8 mouse cellular contexts compared by ENCODE assay signal in the genomic region with DNA sequence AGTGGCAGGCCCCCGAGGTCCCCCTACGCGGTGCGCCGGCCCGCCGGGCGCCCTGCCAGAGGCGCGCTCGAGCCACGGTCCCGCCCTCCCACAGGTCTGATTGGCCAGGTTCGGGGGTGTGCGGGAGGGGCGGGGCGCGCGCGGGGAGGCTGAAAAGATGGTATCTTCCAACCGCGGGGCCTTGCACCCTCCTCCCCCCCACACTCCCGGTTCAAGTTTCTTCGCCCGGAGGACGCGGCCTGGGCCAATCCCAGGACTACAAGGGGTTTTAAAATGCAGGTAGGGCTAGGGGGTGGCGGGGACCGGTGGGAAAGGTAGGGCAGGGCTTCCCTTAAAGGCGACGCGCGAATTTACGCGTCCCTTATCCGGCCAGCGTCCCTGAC. TPM values are rescaled to one million over a fixed set of nuclear protein-coding genes. Genes with fewer than 3 reads are reported as not detected.
DNase-seq lines count a peak whose midpoint lies in the region; ATAC-seq and TF ChIP-seq lines count a peak whose summit lies in the region.

No protein-coding gene starts in this region.

- under 1% methylated on average over 37 of the region's 37 CpGs for WGBS in forebrain, embryonic 11.5 days
- WGBS in heart, embryonic 15.5 days: under 1% methylated on average over 31 of the region's 37 CpGs
- WGBS in liver, embryonic 12.5 days (ENCODE audit: insufficient replicate concordance): 0% methylated on average over 36 of the region's 37 CpGs

- 0 out of 2 replicates have a peak overlapping the region, but pooled peaks have one; percentile 11 for H3K4me2 ChIP-seq in CH12.LX (ENCODE audit: insufficient read depth, low read depth, poor library complexity, severe bottlenecking)
- H3K4me2 ChIP-seq in forebrain, embryonic 11.5 days (ENCODE audit: low read depth, low read length, severe bottlenecking): peak overlapping the region; percentile 99
- peak overlapping the region; percentile 92 for H3K4me2 ChIP-seq in heart, embryonic 15.5 days
- H3K4me2 ChIP-seq in liver, embryonic 12.5 days: peak overlapping the region; percentile 96

- dilution Hi-C loops in CH12.LX (cut with MboI; ENCODE audit: extremely low pct_ligation_motif_present, extremely low pct_unique_long_range_greater_than_20kb, low sequenced_read_pairs): no loop called here

- H3K9ac ChIP-seq in CH12.LX (ENCODE audit: insufficient read depth, low read depth): peak overlapping the region; percentile 39; the same call in 1 of the 2 replicates
- H3K9ac ChIP-seq in forebrain, embryonic 11.5 days (ENCODE audit: low read length): peak overlapping the region; percentile 85
- H3K9ac ChIP-seq in heart, embryonic 15.5 days: peak overlapping the region; percentile 71
- H3K9ac ChIP-seq in liver, embryonic 12.5 days: peak overlapping the region; percentile 73

- no peak for TF ChIP-seq POLR2A in CH12.LX (IDR thresholded peaks at IDR 0.05; ENCODE audit: low read depth, low read length)

- no peak overlapping the region for H3K27ac ChIP-seq in CH12.LX (ENCODE audit: insufficient read depth, low read depth)
- peak overlapping the region; percentile 95 for H3K27ac ChIP-seq in forebrain, embryonic 11.5 days (ENCODE audit: low read depth, low read length)
- H3K27ac ChIP-seq in heart, embryonic 15.5 days: peak overlapping the region; percentile 65
- H3K27ac ChIP-seq in liver, embryonic 12.5 days: peak overlapping the region; percentile 49; the same call in 1 of the 2 replicates

- H3K9me3 ChIP-seq in CH12.LX (replicated peaks; ENCODE audit: low read length): no peaks in the 10 kb centered on the region
- H3K9me3 ChIP-seq in forebrain, embryonic 11.5 days (ENCODE audit: control insufficient read depth, low read length): no peaks in the 10 kb centered on the region
- H3K9me3 ChIP-seq in heart, embryonic 15.5 days (replicated peaks): no peaks in the 10 kb centered on the region
- no peaks in the 10 kb centered on the region for H3K9me3 ChIP-seq in liver, embryonic 12.5 days (replicated peaks)

- H3K27me3 ChIP-seq in CH12.LX (replicated peaks): no peaks in the 10 kb centered on the region
- H3K27me3 ChIP-seq in forebrain, embryonic 11.5 days (ENCODE audit: control insufficient read depth, insufficient read depth, low read length): no peaks in the 10 kb centered on the region
- peaks cover 4% of the 10 kb centered on the region; the same call in 1 of the 2 replicates for H3K27me3 ChIP-seq in heart, embryonic 15.5 days
- peaks cover 78% of the 10 kb centered on the region for H3K27me3 ChIP-seq in liver, embryonic 12.5 days (replicated peaks)
- no peaks in the 10 kb centered on the region for H3K27me3 ChIP-seq in splenic B cell, adult 2 months (ENCODE audit: control insufficient read depth, insufficient read depth, low read length, poor library complexity, severe bottlenecking)

- peaks cover 0 to 13% of the 10 kb centered on the region in 2 experiments for H3K36me3 ChIP-seq in CH12.LX (replicated peaks in 1 of 2; ENCODE audit: control insufficient read depth in 1 of 2, insufficient read depth in 1 of 2, low read length in 1 of 2)
- no peaks in the 10 kb centered on the region for H3K36me3 ChIP-seq in forebrain, embryonic 11.5 days (ENCODE audit: control insufficient read depth, insufficient read depth, low read length)
- H3K36me3 ChIP-seq in heart, embryonic 15.5 days: no peaks in the 10 kb centered on the region
- no peaks in the 10 kb centered on the region for H3K36me3 ChIP-seq in liver, embryonic 12.5 days
- no peaks in the 10 kb centered on the region for H3K36me3 ChIP-seq in splenic B cell, adult 2 months (ENCODE audit: control insufficient read depth, insufficient read depth, low read length, poor library complexity, severe bottlenecking)

- no peak for TF ChIP-seq CTCF in CH12.LX (conservative IDR thresholded peaks at IDR 0.05 in 1 of 2, IDR thresholded peaks at IDR 0.05 in 1 of 2; ENCODE audit: low read depth in 2 of 2, low read length in 2 of 2)

- peaks cover 5 to 48% of the 10 kb centered on the region in 2 experiments; a peak in 3 of 4 replicates for H3K4me1 ChIP-seq in CH12.LX (ENCODE audit: control insufficient read depth in 1 of 2, insufficient read depth in 2 of 2)
- peaks cover 45% of the 10 kb centered on the region for H3K4me1 ChIP-seq in forebrain, embryonic 11.5 days (replicated peaks; ENCODE audit: control insufficient read depth, insufficient read depth, low read length)
- H3K4me1 ChIP-seq in heart, embryonic 15.5 days (replicated peaks): peaks cover 59% of the 10 kb centered on the region
- H3K4me1 ChIP-seq in liver, embryonic 12.5 days: peaks cover 67% of the 10 kb centered on the region

- in situ Hi-C loops in CH12.LX (cut with MboI; ENCODE audit: low pct_ligation_motif_present, low pct_unique_long_range_greater_than_20kb, low sequenced_read_pairs): no loop called here

- no peak for TF ChIP-seq RAD21 in CH12.LX (IDR thresholded peaks at IDR 0.05; ENCODE audit: low read depth, low read length)

- ATAC-seq in forebrain, embryonic 11.5 days (replicated peaks; ENCODE audit: low FRiP score): peak; percentile 95
- peak; percentile 96 for ATAC-seq in heart, embryonic 15.5 days (replicated peaks; ENCODE audit: insufficient number of reproducible peaks, insufficient read depth, low FRiP score, low read depth)
- peak; percentile 98 for ATAC-seq in liver, embryonic 12.5 days

- peak overlapping the region; percentile 38 to 61 (median 53) for H3K4me3 ChIP-seq in CH12.LX (replicated peaks in 1 of 3; ENCODE audit: low read depth in 2 of 3, low read length in 2 of 3, poor library complexity in 1 of 3)
- peak overlapping the region; percentile 80 for H3K4me3 ChIP-seq in forebrain, embryonic 11.5 days (ENCODE audit: low read depth, low read length)
- peak overlapping the region; percentile 74 for H3K4me3 ChIP-seq in heart, embryonic 15.5 days
- peak overlapping the region; percentile 72 for H3K4me3 ChIP-seq in liver, embryonic 12.5 days

- peak; percentile 92 for DNase-seq in CH12.LX (ENCODE audit: extremely low read depth)
- DNase-seq in c-Kit-negative CD71-positive TER-119-positive erythroid progenitor cells, embryonic 14.5 days (ENCODE audit: low read depth, low spot score): peak; percentile 49
- DNase-seq in forebrain, embryonic 11.5 days (ENCODE audit: low spot score): peak; percentile 100
- DNase-seq in kidney, postnatal 14 days: peak; percentile 99
- DNase-seq in naive thymus-derived CD4-positive, alpha-beta T cell, adult 2 months (ENCODE audit: low read depth): peak; percentile 97
- peak; percentile 95 for DNase-seq in splenic B cell, adult 2 months (ENCODE audit: low read depth, low spot score)

- no peak for TF ChIP-seq EP300 in CH12.LX (IDR thresholded peaks at IDR 0.05; ENCODE audit: low read length)

- no peaks in the 10 kb centered on the region for H3K79me2 ChIP-seq in CH12.LX (replicated peaks; ENCODE audit: control insufficient read depth, extremely low read depth, insufficient read depth, poor library complexity, severe bottlenecking)

TF ChIP-seq in CH12.LX, 34 proteins besides CTCF, POLR2A, EP300 and RAD21:
- TF ChIP-seq TCF12 (IDR thresholded peaks at IDR 0.05; ENCODE audit: low read depth, low read length): no peak
- 0 out of 2 replicates have a peak, but pooled peaks have one; percentile 51 for TF ChIP-seq SIN3A (IDR thresholded peaks at IDR 0.05; ENCODE audit: low read length)
- TF ChIP-seq NRF1 (IDR thresholded peaks at IDR 0.05; ENCODE audit: low read depth, low read length): peak; percentile 52; the same call in 1 of the 2 replicates
- no peak for TF ChIP-seq MXI1 (IDR thresholded peaks at IDR 0.05; ENCODE audit: low read depth, low read length)
- no peak for TF ChIP-seq ZNF384 (IDR thresholded peaks at IDR 0.05; ENCODE audit: low read depth, low read length)
- TF ChIP-seq CHD1 (IDR thresholded peaks at IDR 0.05; ENCODE audit: low read depth, low read length): peak; percentile 96
- TF ChIP-seq CHD2 (IDR thresholded peaks at IDR 0.05; ENCODE audit: low read length): peak; percentile 50; the same call in 1 of the 2 replicates
- peak; percentile 60 for TF ChIP-seq HCFC1 (IDR thresholded peaks at IDR 0.05; ENCODE audit: low read depth, low read length)
- no peak for TF ChIP-seq MEF2A (IDR thresholded peaks at IDR 0.05; ENCODE audit: borderline replicate concordance, low read depth, low read length)
- TF ChIP-seq IRF4 (IDR thresholded peaks at IDR 0.05; ENCODE audit: low read depth, low read length): peak; percentile 58
TF ChIP-seq in CH12.LX: peak in this region for 6.

RNA-seq across cellular contexts. Expression of gene Ccdc85c, which starts 0.3 kb away (rescaled TPM):
- total RNA-seq in CH12.LX (2012; rRNA removed) (14.0 and 14.6 TPM in 2 replicates), CH12.LX (2014; rRNA removed) (14.6 and 15.2 TPM in 2 replicates)
- polyA plus RNA-seq in CH12.LX (2012; ENCODE audit: insufficient read length, low read depth): 25.1 and 32.4 TPM in 2 replicates
- 18.0 and 18.8 TPM in 2 replicates for polyA plus RNA-seq in forebrain, embryonic 11.5 days (2014; fragmentation: Nextera tagmentation; extraction: Ambion mirVana)
- 4.7 and 5.7 TPM in 2 replicates for polyA plus RNA-seq in heart, embryonic 15.5 days (2015; fragmentation: Nextera tagmentation; extraction: Ambion mirVana)
- 3.3 and 3.4 TPM in 2 replicates for polyA plus RNA-seq in liver, embryonic 12.5 days (2016; fragmentation: Nextera tagmentation; extraction: Ambion mirVana)

RNA-seq across cellular contexts. Expression of gene Hhipl1, which starts 30.6 kb away (rescaled TPM):
- not detected in 2 replicates for total RNA-seq in CH12.LX (2012; rRNA removed)
- not detected in 2 replicates for total RNA-seq in CH12.LX (2014; rRNA removed)
- polyA plus RNA-seq in CH12.LX (2012; ENCODE audit: insufficient read length, low read depth): not detected in 2 replicates
- polyA plus RNA-seq in forebrain, embryonic 11.5 days (2014; fragmentation: Nextera tagmentation; extraction: Ambion mirVana): 2.5 and 3.0 TPM in 2 replicates
- polyA plus RNA-seq in heart, embryonic 15.5 days (2015; fragmentation: Nextera tagmentation; extraction: Ambion mirVana): 1.0 TPM in 2 replicates
- polyA plus RNA-seq in liver, embryonic 12.5 days (2016; fragmentation: Nextera tagmentation; extraction: Ambion mirVana): 0.07 and 0.17 TPM in 2 replicates

RNA-seq across cellular contexts. Expression of gene Cyp46a1, which starts 58.7 kb away (rescaled TPM):
- total RNA-seq in CH12.LX (2012; rRNA removed): not detected in 2 replicates
- not detected in 2 replicates for total RNA-seq in CH12.LX (2014; rRNA removed)
- not detected in 2 replicates for polyA plus RNA-seq in CH12.LX (2012; ENCODE audit: insufficient read length, low read depth)
- polyA plus RNA-seq in forebrain, embryonic 11.5 days (2014; fragmentation: Nextera tagmentation; extraction: Ambion mirVana): 16.3 and 18.4 TPM in 2 replicates
- 5.6 and 6.2 TPM in 2 replicates for polyA plus RNA-seq in heart, embryonic 15.5 days (2015; fragmentation: Nextera tagmentation; extraction: Ambion mirVana)
- polyA plus RNA-seq in liver, embryonic 12.5 days (2016; fragmentation: Nextera tagmentation; extraction: Ambion mirVana): 0.86 and 1.7 TPM in 2 replicates

Comparison
In these comparisons a context has a peak if more than half of its experiments do, and no peak if none do; other contexts are left out.
1. DNase-seq: peak in every context shown above with its lines; median percentile 100 in forebrain, embryonic 11.5 days; 99 in kidney, postnatal 14 days; 97 in naive thymus-derived CD4-positive, alpha-beta T cell, adult 2 months; 95 in splenic B cell, adult 2 months; 92 in CH12.LX; 49 in c-Kit-negative CD71-positive TER-119-positive erythroid progenitor cells, embryonic 14.5 days.
2. H3K4me2 ChIP-seq: peak in every context shown above with its lines; median percentile 99 in forebrain, embryonic 11.5 days; 96 in liver, embryonic 12.5 days; 92 in heart, embryonic 15.5 days; 11 in CH12.LX.